ENCODE assay signal across 12 mouse cellular contexts in genomic region chr7:78519689-78520088, GRCm38 (mm10).
"Had no signal": no experiment of that assay in that cellular context is flagged by ENCODE, and none has a peak within 500 bp of the region (broad histone marks: within the 10 kb centered on the region; RNA-seq: fewer than 3 reads in every experiment).

No protein-coding gene starts in this region.

- H3K4me3 ChIP-seq: limb, embryonic 12.5 days; midbrain, embryonic 13.5 days; stomach, embryonic 15.5 days had no signal

- H3K4me2 ChIP-seq: limb, embryonic 12.5 days; midbrain, embryonic 13.5 days; stomach, embryonic 15.5 days had no signal

- H3K27ac ChIP-seq: limb, embryonic 12.5 days; liver, embryonic 14.5 days; midbrain, embryonic 13.5 days; stomach, embryonic 15.5 days had no signal

- H3K9me3 ChIP-seq: limb, embryonic 12.5 days; midbrain, embryonic 13.5 days; stomach, embryonic 15.5 days had no signal

- H3K27me3 ChIP-seq: midbrain, embryonic 13.5 days; stomach, embryonic 15.5 days had no signal

- H3K4me1 ChIP-seq: stomach, embryonic 15.5 days had no signal

- ATAC-seq: lung, postnatal 0 days; midbrain, embryonic 13.5 days had no signal

- H3K9ac ChIP-seq: limb, embryonic 12.5 days; liver, embryonic 14.5 days; midbrain, embryonic 13.5 days; stomach, embryonic 15.5 days had no signal

- H3K36me3 ChIP-seq: limb, embryonic 12.5 days; stomach, embryonic 15.5 days had no signal

- DNase-seq: kidney, postnatal 25 days; liver; lung, adult 2 months; lung, postnatal 36 days; right cerebral cortex, postnatal 14 days; thymus, adult 2 months; thymus, postnatal 36 days had no signal
